Mouse (Mus musculus): Measurements from ENCODE around the gene Rit1. TPM values are rescaled to one million over a fixed set of nuclear protein-coding genes. Genes with fewer than 3 reads are reported as not detected.

Gene Rit1
- 41.7 TPM for polyA plus RNA-seq (2015; fragmentation: Illumina TruSeq; extraction: RNeasy Lipid Tissue Mini Kit (QIAGEN cat#74804); ENCODE audit: insufficient read depth, low replicate concordance)

GRCm38 (mm10) chr3:88716399-88717197 is at the start of gene Rit1:
TSS of gene Rit1 (plus strand) at chr3:88716838.

GRCm38 (mm10) chr3:88684980-88685941 is 31.4 kb upstream of the Rit1 start, which contains the start of gene Khdc4:
TSS of gene Khdc4 (plus strand) at chr3:88685803.

DNA sequence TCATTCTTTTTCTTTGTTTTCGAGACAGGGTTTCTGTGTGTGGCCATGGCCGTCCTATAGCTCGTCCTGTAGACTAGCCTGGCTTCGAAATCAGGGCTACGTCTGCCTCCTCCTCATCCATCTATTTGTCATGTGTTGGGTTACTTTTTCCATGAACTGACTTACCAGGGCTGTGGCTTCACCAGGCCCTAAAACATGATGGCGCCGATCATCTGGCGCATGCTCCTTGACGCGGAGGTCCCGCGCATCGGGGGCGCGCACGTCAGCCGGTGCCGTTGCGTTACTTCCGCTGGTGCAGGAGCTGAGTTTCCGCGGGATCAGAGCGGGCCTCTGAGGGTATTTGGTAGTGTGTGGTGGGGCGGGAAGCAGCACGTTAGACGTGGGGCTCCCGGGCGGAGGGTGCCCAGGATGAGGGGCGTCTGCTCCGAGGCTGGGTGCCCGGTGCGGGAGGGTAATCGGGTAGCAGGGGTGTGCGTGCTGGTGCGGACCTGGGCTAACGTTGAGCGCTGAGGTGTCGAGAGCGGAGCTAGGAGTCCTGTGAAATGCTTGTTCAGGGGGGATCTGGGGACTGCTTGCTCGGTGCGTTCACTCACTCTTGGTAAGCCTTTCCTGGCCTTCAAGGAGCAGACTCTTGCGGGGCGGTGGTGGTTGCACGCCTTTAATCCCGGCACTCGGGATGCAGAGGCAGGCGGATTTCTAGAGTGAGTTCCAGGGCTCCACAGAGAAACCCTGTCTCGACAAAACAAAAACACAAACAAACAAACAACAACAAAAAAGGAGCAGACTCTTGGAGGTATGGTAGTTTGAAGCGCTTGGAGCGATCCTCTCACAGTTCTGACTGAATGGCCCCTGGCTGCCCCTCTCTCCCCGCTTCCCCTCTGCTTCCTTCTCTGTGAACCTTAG is 58.6 kb downstream of the Rit1 start, which contains the start of gene Syt11:
Syt11 (minus strand) TSS at position 226 of the 903 bp plus-strand sequence.

Other genes starting within 250 kb of the Rit1 start
- 2.3 TPM for gene Lmna, start 206.9 kb upstream of the Rit1 start, polyA plus RNA-seq (2015; fragmentation: Illumina TruSeq; extraction: RNeasy Lipid Tissue Mini Kit (QIAGEN cat#74804); ENCODE audit: insufficient read depth, low replicate concordance)
- gene Mex3a, start 184.4 kb upstream of the Rit1 start, polyA plus RNA-seq (2015; fragmentation: Illumina TruSeq; extraction: RNeasy Lipid Tissue Mini Kit (QIAGEN cat#74804); ENCODE audit: insufficient read depth, low replicate concordance): 1.9 TPM
- not detected for gene Rab25, start 168.5 kb upstream of the Rit1 start, polyA plus RNA-seq (2015; fragmentation: Illumina TruSeq; extraction: RNeasy Lipid Tissue Mini Kit (QIAGEN cat#74804); ENCODE audit: insufficient read depth, low replicate concordance)
- gene Lamtor2, start 163.8 kb upstream of the Rit1 start, polyA plus RNA-seq (2015; fragmentation: Illumina TruSeq; extraction: RNeasy Lipid Tissue Mini Kit (QIAGEN cat#74804); ENCODE audit: insufficient read depth, low replicate concordance): 54.4 TPM
- gene Ubqln4, start 163.1 kb upstream of the Rit1 start, polyA plus RNA-seq (2015; fragmentation: Illumina TruSeq; extraction: RNeasy Lipid Tissue Mini Kit (QIAGEN cat#74804); ENCODE audit: insufficient read depth, low replicate concordance): 35.5 TPM
- 101 TPM for gene Ssr2, start 141.0 kb upstream of the Rit1 start, polyA plus RNA-seq (2015; fragmentation: Illumina TruSeq; extraction: RNeasy Lipid Tissue Mini Kit (QIAGEN cat#74804); ENCODE audit: insufficient read depth, low replicate concordance)
- 104 TPM for gene Arhgef2, start 110.9 kb upstream of the Rit1 start, polyA plus RNA-seq (2015; fragmentation: Illumina TruSeq; extraction: RNeasy Lipid Tissue Mini Kit (QIAGEN cat#74804); ENCODE audit: insufficient read depth, low replicate concordance)
- not detected for gene Rxfp4, start 63.7 kb upstream of the Rit1 start, polyA plus RNA-seq (2015; fragmentation: Illumina TruSeq; extraction: RNeasy Lipid Tissue Mini Kit (QIAGEN cat#74804); ENCODE audit: insufficient read depth, low replicate concordance)
- gene Khdc4, start 31.0 kb upstream of the Rit1 start, polyA plus RNA-seq (2015; fragmentation: Illumina TruSeq; extraction: RNeasy Lipid Tissue Mini Kit (QIAGEN cat#74804); ENCODE audit: insufficient read depth, low replicate concordance): 111 TPM
- 8.3 TPM for gene Syt11, start 58.3 kb downstream of the Rit1 start, polyA plus RNA-seq (2015; fragmentation: Illumina TruSeq; extraction: RNeasy Lipid Tissue Mini Kit (QIAGEN cat#74804); ENCODE audit: insufficient read depth, low replicate concordance)
- 30.5 TPM for gene Gon4l, start 118.4 kb downstream of the Rit1 start, polyA plus RNA-seq (2015; fragmentation: Illumina TruSeq; extraction: RNeasy Lipid Tissue Mini Kit (QIAGEN cat#74804); ENCODE audit: insufficient read depth, low replicate concordance)
- gene Msto1, start 197.2 kb downstream of the Rit1 start, polyA plus RNA-seq (2015; fragmentation: Illumina TruSeq; extraction: RNeasy Lipid Tissue Mini Kit (QIAGEN cat#74804); ENCODE audit: insufficient read depth, low replicate concordance): 8.1 TPM
- gene Ash1l, start 233.8 kb downstream of the Rit1 start, polyA plus RNA-seq (2015; fragmentation: Illumina TruSeq; extraction: RNeasy Lipid Tissue Mini Kit (QIAGEN cat#74804); ENCODE audit: insufficient read depth, low replicate concordance): 56.6 TPM
- 82.1 TPM for gene Dap3, start 234.3 kb downstream of the Rit1 start, polyA plus RNA-seq (2015; fragmentation: Illumina TruSeq; extraction: RNeasy Lipid Tissue Mini Kit (QIAGEN cat#74804); ENCODE audit: insufficient read depth, low replicate concordance)